Mouse (Mus musculus) ES-Bruce4 (cell line): ENCODE data around the gene Trim17.

ENCODE experiments used
- CTCF ChIP-seq: IDR thresholded peaks from one replicate; pipeline ENCODE4 v1.8.1; 2011; ENCODE audit warnings: low read depth, low read length
- EP300 ChIP-seq: IDR thresholded peaks from 2 replicates; pipeline ENCODE4 v1.6.1; 2011; ENCODE audit warnings: low read depth, low read length; ENCODE audit not compliant: insufficient read depth
- POLR2A ChIP-seq: IDR thresholded peaks from one replicate; pipeline ENCODE4 v1.8.1; 2011; ENCODE audit warnings: low read length; ENCODE audit not compliant: insufficient read depth

DNA sequence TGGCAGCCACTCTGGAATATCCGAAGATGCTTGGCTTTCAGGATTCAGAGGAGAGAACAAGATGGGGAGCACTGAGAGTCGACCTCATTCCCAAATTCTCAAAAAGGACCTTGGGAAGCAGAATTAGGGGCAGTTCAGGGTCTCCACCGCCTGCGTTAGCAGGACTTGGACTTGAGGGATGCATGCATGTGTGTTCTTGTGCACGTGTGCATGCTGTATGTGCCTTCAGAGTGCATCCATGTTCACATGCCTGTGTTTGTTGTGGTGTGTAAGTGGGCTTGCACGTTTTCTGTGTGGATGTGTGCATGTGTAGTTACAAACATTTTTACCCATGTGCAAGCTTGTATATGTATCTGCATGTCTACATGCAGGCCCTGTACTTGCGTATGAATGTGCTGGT lies 9.7 kb downstream of the Trim17 start:
- TF ChIP-seq EP300 (no peak), CTCF (no peak), POLR2A (no peak)
